Mouse (Mus musculus) embryo, embryonic 11.5 days (tissue): ENCODE results near the gene Gm20388.

ENCODE experiments used
- DNase-seq: peaks from one replicate; pipeline ENCODE4 v3.0.0-alpha.2; 2012; ENCODE audit warnings: low read depth, low spot score

The Gm20388 gene

GRCm38 (mm10) chr8:124204001-124204601 lies 4293.5 kb downstream of the Gm20388 start:
- DNase-seq, result no peak

DNA sequence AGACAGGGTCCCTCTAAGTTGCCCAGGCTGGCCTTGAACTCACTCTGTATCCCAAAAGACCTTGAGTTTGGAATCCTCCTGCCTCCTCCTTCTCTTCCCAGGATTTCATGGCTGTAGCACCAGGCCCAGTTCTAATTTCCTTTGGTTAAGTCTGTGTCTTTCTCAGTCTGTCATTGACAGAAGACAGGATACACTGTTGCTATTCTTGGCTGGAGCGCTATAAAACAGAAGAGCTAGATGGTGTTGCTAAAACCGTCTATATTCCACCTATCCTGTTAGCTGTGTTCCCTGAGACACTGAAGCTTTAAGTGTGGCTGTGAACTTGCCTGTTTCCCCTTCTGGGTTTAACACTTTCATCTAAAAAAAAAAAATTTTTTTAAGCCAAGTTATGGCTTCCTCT lies 4301.5 kb downstream of the Gm20388 start:
- no peak for DNase-seq

DNA sequence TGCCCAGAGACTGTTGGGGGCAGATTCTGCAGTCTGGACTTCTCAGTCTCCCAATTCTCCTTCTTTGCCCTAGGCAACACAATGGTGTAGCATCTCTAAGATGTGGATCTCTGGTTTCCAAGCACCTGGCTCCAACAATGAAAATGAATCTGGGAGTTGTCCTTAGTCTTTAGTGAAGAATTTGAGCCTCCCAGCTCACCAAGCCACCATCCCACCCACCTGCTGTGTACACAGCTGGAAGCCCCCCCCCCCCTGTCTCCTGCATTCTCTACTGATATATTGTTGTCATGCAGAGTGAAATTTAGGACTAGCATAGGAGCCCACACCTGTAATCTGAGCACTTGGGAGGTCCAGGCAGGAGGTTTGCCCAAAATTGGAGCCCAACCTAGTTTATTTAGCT lies 4306.3 kb downstream of the Gm20388 start:
- DNase-seq, result no peak

DNA sequence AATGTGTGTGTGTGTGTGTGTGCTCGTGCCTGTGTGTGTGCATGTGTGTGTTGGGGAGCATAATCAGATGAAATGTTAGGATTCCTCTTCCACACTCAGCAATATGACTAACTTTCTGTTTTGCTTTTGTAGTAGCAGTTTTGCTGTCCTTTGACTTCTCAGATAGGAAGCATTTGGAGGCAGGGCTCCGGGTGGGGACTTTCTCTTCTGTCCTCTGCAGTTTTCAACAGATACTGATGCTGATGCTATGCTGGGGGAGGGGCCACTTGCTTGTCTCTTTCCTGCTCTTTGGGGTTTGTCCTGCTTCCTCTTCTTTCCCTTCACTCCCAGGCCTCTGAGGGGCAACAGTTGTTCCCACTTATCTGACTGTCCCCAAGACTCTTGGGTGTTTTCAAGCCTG lies 4319.2 kb downstream of the Gm20388 start:
- DNase-seq, result no peak

GRCm38 (mm10) chr8:124230496-124231175 lies 4320.0 kb downstream of the Gm20388 start:
- DNase-seq, result no peak

DNA sequence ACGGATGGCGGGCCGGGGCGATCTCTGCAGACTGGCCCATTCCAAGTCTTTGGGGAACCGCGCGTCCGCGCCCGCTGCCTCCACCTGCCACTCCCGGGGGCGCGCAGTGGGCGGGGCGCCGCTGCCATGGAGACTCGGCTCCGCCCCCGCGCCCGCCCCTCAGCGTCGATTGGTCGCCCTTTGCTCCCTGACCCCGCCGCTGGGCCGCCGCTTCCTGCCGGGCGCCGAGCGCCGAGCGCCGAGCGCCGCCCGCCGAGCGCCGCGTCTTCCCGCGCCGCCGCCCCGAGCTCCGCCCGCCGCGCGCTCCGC lies 4320.5 kb downstream of the Gm20388 start, which contains the start of gene Galnt2:
TSS of gene Galnt2 (plus strand) at position 216 of the 309 bp plus-strand sequence.
- DNase-seq, result peak; percentile 72

DNA sequence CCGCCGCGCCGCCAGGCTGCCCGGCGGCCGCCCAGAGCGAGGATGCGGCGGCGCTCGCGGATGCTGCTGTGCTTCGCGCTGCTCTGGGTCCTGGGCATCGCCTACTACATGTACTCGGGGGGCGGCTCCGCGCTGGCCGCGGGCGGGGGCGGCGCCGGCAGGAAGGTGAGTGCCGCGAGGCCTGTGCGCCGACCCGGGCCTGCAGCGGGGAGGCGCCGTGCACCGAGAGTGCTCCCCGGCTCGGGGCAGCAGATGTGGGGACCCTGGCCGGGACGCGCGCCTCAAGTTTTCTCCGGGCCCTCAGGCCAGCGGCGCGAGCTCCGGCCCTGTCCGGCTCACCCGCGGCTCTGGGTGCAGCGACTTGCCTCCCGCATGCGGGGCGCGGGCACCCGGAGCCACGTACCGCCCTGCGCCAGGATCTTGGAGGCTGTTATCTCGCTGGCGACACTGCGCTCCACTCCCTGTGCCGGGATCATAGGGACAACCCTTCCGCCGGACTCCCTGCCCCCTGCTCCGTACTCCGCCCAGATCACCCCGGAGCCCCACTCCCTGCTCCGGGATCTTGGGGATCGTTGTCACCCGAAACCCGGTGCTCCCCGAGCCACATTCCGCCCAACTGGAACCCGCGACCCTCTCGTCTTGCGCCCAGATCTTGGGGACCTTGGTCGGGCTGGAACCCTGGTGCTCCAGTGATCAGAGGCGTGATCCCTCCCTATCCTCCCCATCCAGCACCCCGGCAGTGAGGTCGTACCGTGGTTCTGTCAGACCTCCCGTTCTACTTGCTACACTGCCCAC lies 4321.0 kb downstream of the Gm20388 start:
- DNase-seq, result peak; percentile 39

GRCm38 (mm10) chr8:124232280-124232600 lies 4321.6 kb downstream of the Gm20388 start:
- DNase-seq, result no peak

GRCm38 (mm10) chr8:124234496-124234895 lies 4323.9 kb downstream of the Gm20388 start:
- DNase-seq, result no peak

DNA sequence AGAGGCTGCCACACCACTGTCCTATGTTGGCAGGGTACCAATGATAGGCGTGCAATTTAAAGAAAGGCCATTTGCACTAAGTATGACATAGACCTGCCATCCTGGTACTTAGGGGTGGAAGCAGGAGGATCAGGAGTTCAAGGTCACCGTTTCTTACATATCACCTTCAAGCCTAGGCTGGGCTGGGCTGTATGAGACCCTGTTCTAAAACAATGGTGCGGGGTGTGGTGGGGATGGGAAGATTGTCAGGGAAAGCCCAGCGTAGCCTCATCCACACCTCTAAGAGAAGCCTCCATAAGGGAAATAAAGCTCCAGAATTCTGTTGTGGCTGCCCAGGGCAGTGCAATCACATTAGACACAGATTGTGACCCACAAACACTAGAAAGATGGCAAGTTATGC lies 4324.9 kb downstream of the Gm20388 start:
- DNase-seq, result no peak

GRCm38 (mm10) chr8:124239350-124239749 lies 4328.7 kb downstream of the Gm20388 start:
- DNase-seq, result no peak

DNA sequence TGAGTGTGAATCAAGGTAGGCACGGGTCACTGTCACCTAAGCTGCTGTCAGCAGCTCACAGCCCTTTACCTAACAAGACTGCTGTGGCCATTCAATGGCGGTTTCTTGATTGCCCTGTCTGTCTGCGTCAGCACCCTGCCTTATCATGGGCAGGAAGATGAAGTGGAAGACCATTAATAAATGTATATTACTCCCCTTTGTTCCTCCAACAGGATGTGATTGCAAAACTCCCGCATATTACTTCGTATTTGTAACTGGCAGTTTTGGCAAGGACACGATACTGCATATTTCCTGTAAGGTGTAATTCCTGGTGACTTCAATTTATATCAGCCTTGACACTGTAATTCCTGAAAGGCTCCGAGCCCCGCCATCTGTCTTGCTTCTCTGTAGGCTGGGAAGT lies 4330.3 kb downstream of the Gm20388 start:
- DNase-seq, result no peak

DNA sequence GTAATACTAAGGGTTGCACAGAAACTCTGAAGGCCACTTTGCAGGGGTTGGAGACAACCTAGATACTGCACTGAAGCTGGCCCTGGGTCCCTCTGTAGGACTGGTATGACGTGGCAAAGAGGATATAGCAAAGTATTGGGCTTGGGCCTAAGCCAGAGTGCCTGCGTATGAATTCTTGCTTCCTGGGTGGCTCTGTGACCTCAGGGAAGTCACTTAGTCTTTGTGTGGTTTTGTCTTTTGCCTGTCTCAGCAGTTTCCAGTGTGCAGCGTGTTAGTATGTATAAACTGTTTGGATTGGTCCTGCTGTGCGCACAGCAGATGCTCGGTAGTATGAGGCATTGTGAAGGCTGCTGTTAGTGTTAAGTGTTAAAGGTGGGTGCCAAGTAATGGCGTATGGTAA lies 4331.6 kb downstream of the Gm20388 start:
- no peak for DNase-seq

- DNase-seq, result no peak
Measured at GRCm38 (mm10) chr8:124242913-124243312, 4332.3 kb downstream of the Gm20388 start.

DNA sequence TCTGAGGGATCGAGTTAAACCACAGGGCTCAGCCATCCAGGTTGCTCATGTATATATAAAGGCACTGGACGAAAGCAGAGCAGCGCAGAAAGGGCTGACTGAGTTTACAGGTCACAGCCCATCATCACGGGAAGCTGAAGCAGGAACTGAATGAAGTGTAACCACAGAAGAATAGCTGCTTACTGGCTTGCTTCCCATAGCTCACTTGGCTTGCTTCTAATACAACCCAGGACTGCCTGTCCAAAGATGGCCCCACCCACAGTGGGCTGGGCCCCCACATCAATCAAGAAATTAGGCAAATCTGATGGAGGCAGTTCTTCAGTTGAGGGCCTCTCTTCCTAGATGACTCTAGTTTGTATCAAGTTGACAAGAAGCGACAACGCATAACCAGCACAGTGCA lies 4336.9 kb downstream of the Gm20388 start:
- DNase-seq, result no peak

DNA sequence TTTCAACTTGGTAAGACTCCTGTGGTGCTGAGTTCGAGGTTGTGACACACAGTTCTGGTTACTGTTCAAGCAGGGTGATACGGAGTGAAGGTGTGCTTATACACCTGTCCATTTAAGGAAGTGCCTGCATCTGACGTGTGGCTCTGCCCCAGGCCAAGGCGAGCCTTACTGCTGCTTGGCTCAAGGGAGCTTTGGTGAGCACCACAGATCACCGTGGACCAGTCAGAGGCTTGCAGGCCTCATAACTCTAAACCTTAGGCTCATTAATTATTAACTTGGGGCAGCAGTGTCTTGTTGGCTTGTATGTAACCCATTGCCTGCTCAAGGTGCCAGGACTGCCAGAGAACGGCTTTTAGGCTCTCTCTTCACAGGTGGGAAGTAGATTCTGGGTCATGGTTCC lies 4338.0 kb downstream of the Gm20388 start:
- no peak for DNase-seq

DNA sequence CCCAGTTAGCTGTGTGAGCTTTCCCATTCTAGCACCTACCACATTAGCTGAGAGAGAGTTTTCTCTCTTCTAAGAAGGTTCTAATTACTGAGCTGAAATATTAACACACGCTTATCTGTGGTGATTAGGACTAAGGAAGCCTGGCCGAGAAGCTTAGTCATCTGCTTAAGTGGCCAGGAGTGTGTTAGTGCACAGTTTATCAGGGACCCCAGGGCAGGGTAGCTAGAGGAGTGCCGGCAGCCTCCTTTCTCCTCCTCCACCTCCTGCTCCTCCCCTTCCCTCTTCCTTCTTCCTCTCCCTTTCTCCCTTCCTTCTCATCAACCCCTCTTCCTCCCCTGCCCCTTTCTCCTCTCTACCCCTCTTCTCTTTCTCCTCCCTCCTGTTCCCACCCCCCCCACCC lies 4339.6 kb downstream of the Gm20388 start:
- no peak for DNase-seq

DNA sequence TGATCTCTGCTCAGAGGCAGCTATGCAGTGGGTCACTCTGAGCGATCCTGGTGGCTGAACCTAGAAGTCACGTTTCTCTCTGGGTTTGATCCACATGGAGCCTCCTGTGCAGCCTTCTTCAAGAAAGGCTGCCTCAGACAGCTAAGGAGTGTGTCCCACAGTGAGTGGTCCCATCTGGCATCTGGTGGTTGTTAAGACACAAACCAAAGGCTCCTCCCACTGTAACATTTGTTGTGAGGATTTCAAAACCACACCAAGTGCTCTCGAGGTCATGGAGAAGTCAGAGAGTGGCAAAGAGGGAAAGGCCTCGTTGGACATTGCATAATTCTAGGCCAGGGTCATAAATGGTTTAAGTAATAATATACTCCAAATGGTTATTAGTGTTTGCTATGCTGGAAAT lies 4340.1 kb downstream of the Gm20388 start:
- DNase-seq, result no peak

- DNase-seq, result no peak
Measured at GRCm38 (mm10) chr8:124252533-124252950, 4341.9 kb downstream of the Gm20388 start.

GRCm38 (mm10) chr8:124253939-124254338 lies 4343.3 kb downstream of the Gm20388 start:
- DNase-seq, result no peak

- DNase-seq, result no peak
Measured at GRCm38 (mm10) chr8:124256841-124257240, 4346.2 kb downstream of the Gm20388 start.

DNA sequence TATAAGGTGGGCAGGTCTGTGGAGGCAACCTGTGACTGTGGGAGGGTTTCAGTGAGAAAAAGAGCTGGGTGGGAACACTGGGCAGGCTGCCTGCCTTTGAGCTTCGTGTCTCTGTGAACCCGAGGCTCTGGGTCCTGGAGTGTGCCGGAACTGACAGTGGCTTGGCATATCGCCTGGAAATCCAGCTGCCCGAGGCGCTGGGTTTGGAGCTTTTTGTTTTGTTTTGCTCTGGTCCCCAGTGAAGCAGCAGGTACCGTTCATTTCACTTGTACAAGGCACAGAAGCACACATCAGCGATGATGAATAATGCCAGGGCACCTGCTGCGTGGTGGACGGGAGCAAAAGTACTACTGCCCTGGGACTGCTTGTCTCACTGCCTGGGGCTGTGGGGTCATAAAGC lies 4346.7 kb downstream of the Gm20388 start:
- no peak for DNase-seq

DNA sequence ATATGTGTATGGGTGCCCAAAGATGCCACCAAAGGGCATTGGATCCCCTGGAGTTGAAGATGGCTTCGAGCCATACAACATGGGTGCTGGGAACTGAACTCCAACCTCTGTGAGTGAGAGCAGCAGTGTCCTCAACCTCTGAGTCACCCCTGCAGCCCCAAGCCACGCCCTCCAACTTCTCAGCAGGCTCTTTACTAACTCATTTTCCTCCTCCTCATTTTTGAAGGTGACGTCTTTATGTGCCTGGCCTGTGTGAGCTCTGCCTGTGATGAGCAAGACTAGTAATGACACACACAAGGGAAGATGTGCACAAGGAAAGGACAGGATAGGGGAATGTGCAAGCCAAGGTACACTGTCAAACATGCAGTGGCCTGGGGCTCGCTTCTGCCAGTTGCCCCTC lies 4348.5 kb downstream of the Gm20388 start:
- no peak for DNase-seq
